Mouse (Mus musculus) kidney, adult 9 months (tissue): ENCODE measurements around the gene Hfe2.

ENCODE experiments used
- DNase-seq: peaks from one replicate; pipeline ENCODE4 v3.0.0; 2022

Gene Hfe2

DNA sequence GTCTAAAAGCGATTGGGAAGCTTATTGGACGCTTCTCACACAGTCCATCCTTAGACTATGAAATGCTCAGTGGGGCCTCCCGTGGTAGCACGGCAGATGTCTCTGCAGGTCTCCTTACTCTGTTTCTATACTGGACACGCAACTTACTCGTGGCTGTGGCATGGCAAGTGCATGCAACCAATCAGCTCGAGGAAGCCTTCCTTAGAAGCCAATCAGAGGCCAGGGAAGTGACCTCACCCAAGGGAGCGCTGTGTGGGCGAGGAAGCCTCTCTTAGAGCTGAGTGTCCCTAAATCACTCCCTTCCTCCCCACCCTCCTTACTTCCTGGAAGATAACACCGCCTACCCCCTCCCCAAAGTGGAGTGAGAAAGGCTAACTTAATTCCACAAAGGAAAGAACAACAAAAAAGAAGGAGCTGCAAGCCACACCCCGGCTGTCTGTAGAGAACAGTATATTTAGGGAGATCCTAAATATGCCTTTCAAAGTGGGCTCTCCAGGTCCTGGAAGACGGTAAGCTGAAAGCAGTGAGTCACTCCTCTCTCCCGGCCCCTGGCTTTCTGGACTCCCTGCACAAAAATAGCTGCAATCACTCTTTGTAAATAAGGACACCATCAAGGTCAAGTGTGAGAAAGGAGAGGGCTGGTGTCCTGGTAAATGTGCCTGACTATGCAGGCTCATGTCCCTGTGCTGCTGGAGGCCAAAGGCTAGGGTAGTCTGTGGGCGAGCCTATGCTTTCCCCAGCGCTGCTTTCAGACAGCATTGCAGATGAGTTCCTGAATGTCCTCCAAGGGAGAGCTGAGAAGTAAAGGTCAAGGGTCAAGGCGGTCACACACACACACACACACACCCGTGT lies 51.9 kb downstream of the Hfe2 start, which contains the start of gene Gm16253:
Gm16253 (plus strand) TSS at position 295 of the 852 bp plus-strand sequence.
- DNase-seq = peak; percentile 95

GRCm38 (mm10) chr3:96577566-96577965 lies 52.6 kb downstream of the Hfe2 start:
- DNase-seq = no peak
